9 mouse cellular contexts compared by ENCODE assay signal in genomic region chr17:15343071-15343822, GRCm38 (mm10). TPM values are rescaled to one million over a fixed set of nuclear protein-coding genes. Genes with fewer than 3 reads are reported as not detected.
DNase-seq lines count a peak whose midpoint lies in the region; ATAC-seq and TF ChIP-seq lines count a peak whose summit lies in the region.
"Had no signal": no experiment of that assay in that cellular context is flagged by ENCODE, and none has a peak within 500 bp of the region (broad histone marks: within the 10 kb centered on the region; RNA-seq: fewer than 3 reads in every experiment).

No protein-coding gene starts in this region.

- intact Hi-C loops in left cerebral cortex, postnatal 36 days (cut with DNase I), result no loop called here

- no peaks in the 10 kb centered on the region for H3K9me3 ChIP-seq in forebrain, embryonic 15.5 days
- H3K9me3 ChIP-seq: lung, embryonic 15.5 days had no signal

- peak; percentile 14 to 58 for DNase-seq in adrenal gland, adult (ENCODE audit: inconsistent age in 2 of 2, low spot score in 1 of 2)
- DNase-seq in adrenal gland, adult 18-20 months (ENCODE audit: low spot score in 2 of 2), result no peak
- peak; percentile 59 for DNase-seq in cerebellum, adult 11 months
- DNase-seq in mesoderm, embryonic 11.5 days (ENCODE audit: low read depth, low spot score), result peak; percentile 90
- DNase-seq in lung, adult 2 months, result no peak
- DNase-seq in spleen, postnatal 4 days (ENCODE audit: low spot score in 2 of 2), result no peak
- no peak for DNase-seq in left cerebral cortex, postnatal 36 days (ENCODE audit: low spot score in 2 of 2)

- no peaks in the 10 kb centered on the region for H3K36me3 ChIP-seq in forebrain, embryonic 15.5 days
- H3K36me3 ChIP-seq: lung, embryonic 15.5 days had no signal

- peak overlapping the region; percentile 38; the same call in 1 of the 2 replicates for H3K27ac ChIP-seq in forebrain, embryonic 15.5 days (replicated peaks)
- H3K27ac ChIP-seq: lung, embryonic 15.5 days had no signal

- no peak overlapping the region for H3K9ac ChIP-seq in forebrain, embryonic 15.5 days (replicated peaks)
- H3K9ac ChIP-seq: lung, embryonic 15.5 days had no signal

- no peak for TF ChIP-seq POLR2A in lung, adult 2 months (IDR thresholded peaks at IDR 0.05; ENCODE audit: borderline replicate concordance, extremely low read depth, low read depth, low read length)

- H3K4me3 ChIP-seq in forebrain, embryonic 15.5 days, result peak overlapping the region; percentile 5; the same call in 1 of the 2 replicates
- no peak overlapping the region for H3K4me3 ChIP-seq in lung, adult 2 months (replicated peaks; ENCODE audit: extremely low read depth, low read depth, low read length)
- H3K4me3 ChIP-seq: lung, embryonic 15.5 days had no signal

- no peak for TF ChIP-seq CTCF in lung, adult 2 months (IDR thresholded peaks at IDR 0.05; ENCODE audit: insufficient read depth, low read length)

- no peaks in the 10 kb centered on the region for H3K27me3 ChIP-seq in forebrain, embryonic 15.5 days

- H3K4me2 ChIP-seq in forebrain, embryonic 15.5 days (replicated peaks), result peak overlapping the region; percentile 39
- H3K4me2 ChIP-seq: lung, embryonic 15.5 days had no signal

- peak; percentile 94 for ATAC-seq in forebrain, embryonic 15.5 days (replicated peaks)

- 24% methylated on average over 14 of the region's 14 CpGs for WGBS in forebrain, embryonic 15.5 days
- 46% methylated on average over 14 of the region's 14 CpGs for WGBS in lung, adult 2 months

- H3K4me1 ChIP-seq in forebrain, embryonic 15.5 days, result peaks cover 13% of the 10 kb centered on the region
- no peaks in the 10 kb centered on the region for H3K4me1 ChIP-seq in lung, adult 2 months (ENCODE audit: control insufficient read depth, insufficient read depth, low read length)
- H3K4me1 ChIP-seq: lung, embryonic 15.5 days had no signal

RNA-seq across cellular contexts. Expression of gene Dll1, which starts 33.4 kb away (rescaled TPM):
- 1 to 10 TPM; 4.1 to 7.0 TPM for total RNA-seq in adrenal gland, adult 18-20 months (2021)
- polyA plus RNA-seq in forebrain, embryonic 15.5 days (2015; fragmentation: Nextera tagmentation; extraction: Ambion mirVana), result 34.6 and 35.9 TPM in 2 replicates
- 22.7 and 51.1 TPM in 2 replicates for polyA plus RNA-seq in lung, adult 2 months (2012; rRNA removed)
- 1 to 10 TPM; 4.8 to 5.3 TPM for total RNA-seq in left cerebral cortex, postnatal 36 days (2021)

RNA-seq across cellular contexts. Expression of gene Fam120b, which starts 52.8 kb away (rescaled TPM):
- total RNA-seq in adrenal gland, adult 18-20 months (2021), result 10 to 100 TPM; 19.9 to 22.1 TPM
- 47.8 and 48.6 TPM in 2 replicates for polyA plus RNA-seq in forebrain, embryonic 15.5 days (2015; fragmentation: Nextera tagmentation; extraction: Ambion mirVana)
- polyA plus RNA-seq in lung, adult 2 months (2012; rRNA removed), result 9.9 and 11.5 TPM in 2 replicates
- total RNA-seq in left cerebral cortex, postnatal 36 days (2021), result 10 to 100 TPM; 36.4 to 47.7 TPM

Comparison
In these comparisons a context has a peak if more than half of its experiments do, and no peak if none do; other contexts are left out.
1. DNase-seq: peak in adrenal gland, adult (2 of 2), cerebellum, adult 11 months (single experiment) and mesoderm, embryonic 11.5 days (single experiment); none in adrenal gland, adult 18-20 months (0 of 2), lung, adult 2 months (single experiment), spleen, postnatal 4 days (0 of 2) and left cerebral cortex, postnatal 36 days (0 of 2).